Mouse (Mus musculus) kidney, adult 2 months (tissue): ENCODE measurements around the gene Ccnt1.
"Not testable (repeated sequence)": the region's sequence is repeated elsewhere in the genome, so short reads cannot be mapped to it uniquely, and the experiment has no call there.

Source experiments
- CTCF ChIP-seq: fragments of 200-500 bp; conservative IDR thresholded peaks from 2 replicates; pipeline ENCODE4 v1.5.1; 2011; ENCODE audit warnings: low read depth, mild to moderate bottlenecking, control low read depth, low read length, moderate library complexity, mixed read lengths; ENCODE audit not compliant: insufficient read depth, insufficient read length
- POLR2A ChIP-seq: fragments of 200-500 bp; IDR thresholded peaks from one replicate; pipeline ENCODE4 v1.6.1; 2011; ENCODE audit warnings: low read depth, low read length, control low read depth

DNA sequence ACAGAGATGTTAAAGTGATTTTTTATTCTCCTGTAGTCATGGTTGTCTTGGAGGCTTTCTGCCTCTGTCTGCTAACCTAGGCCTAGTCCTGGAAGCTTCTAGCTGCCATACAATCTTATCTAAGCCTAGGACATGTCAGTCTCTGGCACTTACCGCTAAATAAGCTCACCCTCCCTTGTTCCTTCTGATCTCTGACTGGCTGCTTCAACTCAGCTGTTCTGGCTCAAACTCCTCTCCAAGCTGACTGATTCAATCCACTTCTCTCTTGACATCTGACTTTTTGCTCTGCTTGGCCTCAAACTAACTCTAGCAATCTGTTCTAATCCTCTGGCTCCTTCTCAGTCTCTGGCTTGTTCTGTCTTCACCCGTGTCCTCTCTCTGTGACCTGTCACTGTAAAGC, 55.9 kb downstream of the Ccnt1 start:
- TF ChIP-seq CTCF, POLR2A: not testable (repeated sequence)
